Mouse (Mus musculus): ENCODE measurements around the gene Ptpn1.
A peak's percentile ranks its signal among the peaks of the same experiment; 100 is the strongest.

The Ptpn1 gene

DNA sequence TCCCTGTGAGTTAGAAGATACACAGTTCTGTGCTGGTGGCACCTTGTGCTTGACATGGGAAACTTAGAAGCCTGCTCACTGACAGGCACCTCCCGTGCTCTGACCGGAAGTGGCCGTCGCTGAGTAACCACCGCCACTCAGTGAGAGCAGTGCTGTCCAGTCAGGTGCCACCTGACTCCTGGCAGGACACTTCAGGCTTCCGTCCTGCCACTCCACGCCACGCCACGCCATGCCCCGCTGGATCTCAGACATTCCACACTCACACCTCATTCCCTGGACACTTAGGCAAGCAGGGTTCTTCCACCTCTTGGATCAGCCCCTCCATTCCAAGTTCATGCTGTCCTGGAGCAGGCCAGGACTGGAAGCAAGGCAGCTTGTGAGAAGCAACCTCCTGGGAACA is 46.4 kb downstream of the Ptpn1 start:
- no peak for DNase-seq

GRCm38 (mm10) chr2:167980391-167980790 is 48.5 kb downstream of the Ptpn1 start:
- DNase-seq = no peak

DNA sequence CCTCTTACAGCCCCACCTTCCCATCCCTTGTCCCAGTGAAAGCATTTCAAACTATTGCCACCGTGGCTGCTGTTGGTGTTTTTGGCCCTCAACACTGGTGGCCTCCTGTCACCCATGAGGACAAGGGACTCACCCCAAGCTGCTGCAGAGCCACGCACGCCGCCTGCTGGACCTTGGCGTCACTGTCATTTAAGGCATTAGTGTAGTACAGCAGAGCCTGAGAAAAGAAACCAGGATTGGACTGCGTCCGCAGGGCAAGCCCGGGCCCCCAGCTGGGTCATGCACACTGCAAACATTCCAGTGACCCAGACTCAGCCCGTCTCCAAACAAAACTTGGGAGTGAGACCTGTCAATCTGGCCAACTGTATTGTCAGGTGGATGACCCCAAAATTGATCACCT is 50.8 kb downstream of the Ptpn1 start:
- peak; percentile 60 for DNase-seq

DNA sequence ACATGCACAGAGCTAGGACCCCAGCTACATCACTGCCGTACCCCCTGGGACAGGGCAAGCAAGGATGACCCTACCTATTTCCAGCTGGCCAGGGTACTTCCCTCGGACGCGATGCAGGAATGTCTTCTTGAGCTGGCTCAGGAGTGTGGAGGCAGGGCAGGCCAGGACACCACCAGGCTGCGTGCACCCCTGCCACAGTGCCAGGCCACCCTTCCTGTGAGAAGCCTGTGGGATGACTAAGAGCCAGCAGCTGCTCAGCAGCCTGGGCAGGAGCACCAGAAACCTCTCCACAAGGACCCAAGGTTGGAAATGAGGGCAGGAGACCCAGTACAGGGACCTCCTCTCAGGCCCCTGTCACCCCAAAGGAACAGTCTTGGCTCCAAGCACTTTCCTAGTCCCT is 52.5 kb downstream of the Ptpn1 start:
- DNase-seq = no peak

DNA sequence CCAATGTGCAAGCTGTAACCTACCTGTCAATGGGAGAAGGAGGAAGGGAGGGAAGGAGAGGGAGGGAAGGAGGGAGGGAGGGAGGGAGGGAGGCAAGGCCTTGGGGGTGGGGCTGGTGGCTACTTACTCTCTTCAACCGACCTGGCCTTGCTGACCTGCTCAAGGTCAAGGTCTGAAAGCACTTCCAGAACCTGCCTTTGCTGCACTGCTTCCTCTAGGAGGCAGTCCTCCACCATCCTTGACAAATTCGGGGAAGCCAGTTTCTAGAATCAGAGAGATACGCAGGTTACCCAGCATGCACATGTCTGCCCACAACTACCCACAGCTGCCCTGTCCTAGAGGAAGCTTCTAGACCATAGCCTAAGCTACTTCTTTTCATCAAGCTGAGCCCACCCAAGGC is 53.1 kb downstream of the Ptpn1 start:
- DNase-seq = no peak

DNA sequence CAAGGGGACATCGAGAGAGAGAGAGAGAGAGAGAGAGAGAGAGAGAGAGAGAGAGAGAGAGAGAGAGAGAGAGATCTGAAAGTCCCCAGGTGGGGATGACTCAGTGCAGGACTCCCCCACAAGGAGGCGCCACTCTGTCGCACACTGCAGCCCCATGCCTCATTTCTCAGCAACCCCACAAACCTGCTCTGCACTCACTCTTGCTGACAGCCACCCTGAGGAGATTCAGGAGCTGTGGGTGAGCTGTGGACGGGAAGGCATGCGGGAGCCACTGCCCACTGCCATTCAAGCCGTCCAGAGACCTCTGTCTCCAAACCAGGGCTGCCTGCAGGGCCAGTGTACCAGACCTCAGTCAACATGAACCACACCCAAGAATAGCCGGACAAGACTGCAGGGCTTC is 54.9 kb downstream of the Ptpn1 start:
- peak; percentile 81 for DNase-seq

DNA sequence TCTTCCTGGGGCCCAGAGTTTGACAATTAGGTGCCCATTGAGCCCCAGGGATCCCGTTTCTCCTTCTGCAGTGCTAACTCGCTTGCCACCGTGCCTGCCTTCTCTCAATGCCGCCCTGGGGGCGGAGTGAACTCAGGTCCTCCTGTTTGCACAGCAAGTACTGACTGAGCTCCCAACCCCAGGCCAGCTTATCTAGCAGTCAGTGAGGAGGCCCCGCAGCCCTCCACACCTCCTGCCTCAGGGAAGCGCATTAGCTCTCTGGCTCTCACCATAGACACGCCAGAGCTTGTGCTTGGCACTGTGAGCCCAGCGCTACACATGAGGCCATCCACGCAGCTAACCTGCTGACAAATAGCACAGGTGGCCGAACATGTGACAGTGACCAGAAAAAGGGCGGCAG is 55.8 kb downstream of the Ptpn1 start:
- no peak for DNase-seq

GRCm38 (mm10) chr2:167989310-167989709 is 57.5 kb downstream of the Ptpn1 start:
- peak; percentile 73 for DNase-seq

DNA sequence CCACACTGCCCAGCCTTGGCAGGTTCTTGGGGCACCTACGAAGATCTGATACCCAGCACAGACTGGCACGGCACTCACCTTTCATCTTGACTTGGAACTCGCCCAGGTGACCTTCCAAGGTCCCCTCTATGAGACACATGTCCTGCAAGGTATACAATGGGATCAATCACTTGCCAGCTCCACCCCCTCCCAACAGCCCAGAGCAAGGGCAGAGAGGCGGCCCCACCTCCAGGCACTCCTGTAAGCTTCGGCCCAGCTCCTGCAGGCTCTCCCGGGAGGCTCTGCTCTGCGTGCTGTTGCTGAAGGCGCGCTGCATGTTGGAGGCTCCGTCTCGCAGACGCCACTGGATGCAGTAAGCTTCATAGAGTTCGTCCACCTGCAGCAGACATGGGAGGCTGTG is 61.4 kb downstream of the Ptpn1 start:
- no peak for DNase-seq

DNA sequence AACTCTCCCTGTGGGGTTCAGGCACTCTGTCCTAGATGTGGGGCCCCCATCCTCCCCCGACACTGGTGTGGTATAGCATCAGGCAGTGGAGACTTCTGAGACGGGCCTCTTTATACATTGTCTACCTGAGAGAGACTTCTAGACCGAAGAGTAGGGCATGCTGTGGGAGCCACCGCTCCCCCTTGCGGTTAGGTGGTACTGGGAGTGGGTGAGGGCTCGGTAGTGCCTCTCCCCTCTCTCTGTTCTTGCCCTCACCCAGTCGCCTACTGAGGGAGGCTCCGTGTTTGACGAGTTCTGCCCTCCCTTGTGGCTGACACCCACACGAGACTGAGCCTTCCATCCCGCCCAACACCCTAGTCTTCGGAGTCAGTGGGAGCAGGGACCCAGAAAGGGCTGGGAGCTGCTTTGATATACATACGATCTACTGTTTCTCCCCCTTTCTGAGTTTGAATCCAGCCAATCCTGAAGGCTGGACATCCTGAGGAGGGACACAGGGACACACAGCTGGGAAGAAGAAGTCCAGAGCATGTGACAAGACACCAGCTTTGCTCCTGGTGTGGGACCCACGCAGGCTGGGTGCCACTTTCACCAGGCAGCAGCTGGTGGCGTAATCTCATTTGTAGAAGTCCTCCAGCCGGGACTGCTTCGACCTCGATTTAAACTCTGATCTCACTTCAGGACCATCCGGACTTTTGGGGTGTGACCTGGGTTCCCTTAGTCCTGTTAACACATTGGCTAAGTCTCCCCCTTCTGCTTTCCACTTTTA is 64.2 kb downstream of the Ptpn1 start:
- DNase-seq = no peak

DNA sequence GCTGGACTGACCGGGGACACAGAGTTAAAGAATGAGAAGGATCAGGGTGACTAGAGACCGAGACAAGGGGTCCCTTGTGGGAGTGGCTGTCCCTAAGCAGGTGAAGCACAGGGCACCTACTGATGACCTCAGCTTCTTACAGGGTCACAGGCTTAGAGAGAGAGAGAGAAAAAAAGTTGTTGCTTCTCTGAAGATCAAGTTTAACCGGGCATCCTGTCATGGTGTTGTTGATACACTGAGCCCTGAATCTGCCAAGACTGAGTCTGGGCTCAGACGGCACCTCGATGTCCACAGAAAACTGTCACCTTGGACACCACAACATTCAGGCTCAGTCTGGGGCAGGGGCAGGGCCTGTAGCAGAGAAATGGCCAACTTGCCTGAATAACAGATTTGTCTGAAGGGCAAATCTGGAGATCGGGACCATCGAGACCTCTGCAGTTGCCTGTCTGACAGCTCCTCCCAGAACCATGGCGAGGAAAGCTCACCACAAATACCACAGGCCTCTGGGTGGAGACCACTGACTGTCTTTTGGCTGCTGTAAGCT is 64.9 kb downstream of the Ptpn1 start:
- no peak for DNase-seq

- no peak for DNase-seq
Measured at GRCm38 (mm10) chr2:167997562-167997961, 65.7 kb downstream of the Ptpn1 start.

- no peak for DNase-seq
Measured at GRCm38 (mm10) chr2:167999145-167999743, 67.4 kb downstream of the Ptpn1 start.

- DNase-seq = no peak
Measured at GRCm38 (mm10) chr2:168002188-168002587, 70.3 kb downstream of the Ptpn1 start.

- DNase-seq = no peak
Measured at GRCm38 (mm10) chr2:168002884-168003283, 71.0 kb downstream of the Ptpn1 start.

GRCm38 (mm10) chr2:168003431-168003830 is 71.6 kb downstream of the Ptpn1 start:
- DNase-seq = peak; percentile 61

DNA sequence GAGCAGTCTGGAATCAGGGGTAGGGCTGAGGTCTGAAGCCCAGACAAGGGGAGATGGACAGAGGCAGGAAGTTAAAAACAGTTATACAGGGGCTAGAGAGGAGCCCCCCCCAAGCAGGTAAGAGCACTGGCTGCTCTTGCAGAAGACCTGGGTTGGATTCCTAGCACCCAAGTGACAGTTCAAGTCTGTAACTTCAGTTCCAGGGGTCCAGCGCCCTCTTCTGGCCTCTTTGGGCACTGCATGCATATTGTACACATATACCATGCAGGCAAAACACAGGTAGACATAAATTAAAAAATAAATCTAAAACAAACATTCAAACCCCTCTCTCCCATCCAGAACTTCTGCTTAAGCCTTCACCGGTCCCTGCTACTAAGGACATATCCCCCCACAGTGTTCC is 72.5 kb downstream of the Ptpn1 start:
- DNase-seq = peak; percentile 52

- peak; percentile 52 for DNase-seq
Measured at GRCm38 (mm10) chr2:168005005-168005404, 73.1 kb downstream of the Ptpn1 start.

- DNase-seq = peak; percentile 59
Measured at GRCm38 (mm10) chr2:168005616-168006015, 73.8 kb downstream of the Ptpn1 start.

GRCm38 (mm10) chr2:168006489-168006888 is 74.6 kb downstream of the Ptpn1 start:
- peak; percentile 56 for DNase-seq

- no peak for DNase-seq
Measured at GRCm38 (mm10) chr2:168008132-168008531, 76.3 kb downstream of the Ptpn1 start.

- DNase-seq = peak; percentile 88
Measured at GRCm38 (mm10) chr2:168009936-168010668, 78.2 kb downstream of the Ptpn1 start, which contains the start of gene Ripor3. TSS of gene Ripor3 (minus strand) at chr2:168010618.

GRCm38 (mm10) chr2:168010893-168011292 is 79.0 kb downstream of the Ptpn1 start:
- DNase-seq = no peak

All from kidney, postnatal 10 days (tissue).